Mouse (Mus musculus): Measurements from ENCODE around the gene Gm49388. TPM values are rescaled to one million over a fixed set of nuclear protein-coding genes. Genes with fewer than 3 reads are reported as not detected.

Gm49388 gene
- polyA plus RNA-seq, 1 experiment: 1.4 TPM

DNA sequence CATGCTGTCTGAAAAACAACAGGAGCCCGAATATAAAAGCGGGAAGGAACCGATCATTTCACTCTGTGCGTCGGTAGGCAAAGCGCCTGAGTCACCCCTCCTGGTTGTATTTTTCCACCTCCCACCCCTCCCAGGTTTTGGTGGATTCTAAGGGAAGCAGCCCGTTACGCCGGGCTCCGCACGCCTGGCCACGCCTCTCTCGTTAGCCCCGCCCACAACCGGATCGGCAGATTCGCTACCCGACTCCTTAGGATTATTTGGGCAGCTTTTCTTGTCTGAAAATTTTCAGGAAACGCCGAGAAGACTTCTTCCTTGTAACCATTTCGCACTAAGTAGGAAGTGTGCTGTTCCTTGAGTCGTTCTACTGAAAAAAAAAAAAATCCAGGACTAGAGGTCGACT, 9.0 kb upstream of the Gm49388 start, which contains the start of gene Setd1a:
Gene Setd1a, plus strand, starts transcription at position 245 of the 400 bp plus-strand sequence.
- TF ChIP-seq POLR2AphosphoS2 (IDR thresholded peaks at IDR 0.05; ENCODE audit: insufficient read length, low read depth) (peak; percentile 49), TCF12 (IDR thresholded peaks at IDR 0.05; ENCODE audit: insufficient read depth, poor library complexity, severe bottlenecking) (no peak), TCF3 (IDR thresholded peaks at IDR 0.05; ENCODE audit: insufficient read length, low read depth) (no peak), POLR2A (IDR thresholded peaks at IDR 0.05; ENCODE audit: insufficient read length, low read depth) (peak; percentile 52)
- peak within 1 kb of the TSS; percentile 79 for H3K4me2 ChIP-seq (ENCODE audit: low read depth)
- no peaks in the 10 kb centered on the region for H3K27me3 ChIP-seq (ENCODE audit: control insufficient read depth, insufficient read depth, insufficient read length)
- peak within 1 kb of the TSS; percentile 94 for H3ac ChIP-seq (ENCODE audit: control insufficient read depth, insufficient read length)
- peak within 1 kb of the TSS; percentile 91 for H3K4me3 ChIP-seq
- peaks cover 21% of the 10 kb centered on the region for H3K79me2 ChIP-seq (ENCODE audit: control insufficient read depth, insufficient read depth)
- H3K36me3 ChIP-seq (ENCODE audit: control insufficient read depth, insufficient read depth): peaks cover 17% of the 10 kb centered on the region

GRCm38 (mm10) chr7:127776878-127777473, 8.4 kb upstream of the Gm49388 start:
- Histone ChIP-seq H3K79me2 (ENCODE audit: control insufficient read depth, insufficient read depth) (peaks cover 21% of the 10 kb centered on the region), H3K27me3 (ENCODE audit: control insufficient read depth, insufficient read depth, insufficient read length) (no peaks in the 10 kb centered on the region), H3K4me3 (peak overlapping the region; percentile 91), H3ac (ENCODE audit: control insufficient read depth, insufficient read length) (peak overlapping the region; percentile 94), H3K4me2 (ENCODE audit: low read depth) (peak overlapping the region; percentile 79), H3K36me3 (ENCODE audit: control insufficient read depth, insufficient read depth) (peaks cover 22% of the 10 kb centered on the region)
- TF ChIP-seq MAX (IDR thresholded peaks at IDR 0.05; ENCODE audit: low read depth) (no peak), USF1 (IDR thresholded peaks at IDR 0.05; ENCODE audit: low read depth) (no peak), REST (IDR thresholded peaks at IDR 0.05; ENCODE audit: insufficient read depth, insufficient read length) (no peak), E2F4 (IDR thresholded peaks at IDR 0.05; ENCODE audit: insufficient read depth) (peak; percentile 33), MYOD1 (IDR thresholded peaks at IDR 0.05; ENCODE audit: control insufficient read depth in 1 of 3, insufficient read length in 2 of 3, low read depth in 2 of 3) (peak in 2 of 3 experiments; percentile 76 to 78), SRF (IDR thresholded peaks at IDR 0.05; ENCODE audit: control insufficient read depth, insufficient read length, low read depth) (no peak), MYOG (IDR thresholded peaks at IDR 0.05; ENCODE audit: control insufficient read depth in 1 of 3, insufficient read depth in 1 of 3, insufficient read length in 2 of 3, low read depth in 2 of 3) (peak in 2 of 3 experiments; percentile 81 to 89), POLR2AphosphoS2 (IDR thresholded peaks at IDR 0.05; ENCODE audit: insufficient read length, low read depth) (peak; percentile 90), POLR2A (IDR thresholded peaks at IDR 0.05; ENCODE audit: insufficient read length, low read depth) (peak; percentile 44), TCF3 (IDR thresholded peaks at IDR 0.05; ENCODE audit: insufficient read length, low read depth) (no peak), TCF12 (IDR thresholded peaks at IDR 0.05; ENCODE audit: insufficient read depth, poor library complexity, severe bottlenecking) (no peak), CEBPB (IDR thresholded peaks at IDR 0.05; ENCODE audit: insufficient read depth, poor library complexity, severe bottlenecking) (no peak)

GRCm38 (mm10) chr7:127777474-127778266, 7.7 kb upstream of the Gm49388 start:
- peak overlapping the region; percentile 91 for H3K4me3 ChIP-seq
- peak; percentile 26 for TF ChIP-seq POLR2A (IDR thresholded peaks at IDR 0.05; ENCODE audit: insufficient read length, low read depth)
- TF ChIP-seq REST (IDR thresholded peaks at IDR 0.05; ENCODE audit: insufficient read depth, insufficient read length): no peak
- H3K36me3 ChIP-seq (ENCODE audit: control insufficient read depth, insufficient read depth): peaks cover 28% of the 10 kb centered on the region
- H3K79me2 ChIP-seq (ENCODE audit: control insufficient read depth, insufficient read depth): peaks cover 26% of the 10 kb centered on the region
- H3K27me3 ChIP-seq (ENCODE audit: control insufficient read depth, insufficient read depth, insufficient read length): no peaks in the 10 kb centered on the region
- H3ac ChIP-seq (ENCODE audit: control insufficient read depth, insufficient read length): peak overlapping the region; percentile 94
- peak overlapping the region; percentile 95 for H3K4me2 ChIP-seq (ENCODE audit: low read depth)

DNA sequence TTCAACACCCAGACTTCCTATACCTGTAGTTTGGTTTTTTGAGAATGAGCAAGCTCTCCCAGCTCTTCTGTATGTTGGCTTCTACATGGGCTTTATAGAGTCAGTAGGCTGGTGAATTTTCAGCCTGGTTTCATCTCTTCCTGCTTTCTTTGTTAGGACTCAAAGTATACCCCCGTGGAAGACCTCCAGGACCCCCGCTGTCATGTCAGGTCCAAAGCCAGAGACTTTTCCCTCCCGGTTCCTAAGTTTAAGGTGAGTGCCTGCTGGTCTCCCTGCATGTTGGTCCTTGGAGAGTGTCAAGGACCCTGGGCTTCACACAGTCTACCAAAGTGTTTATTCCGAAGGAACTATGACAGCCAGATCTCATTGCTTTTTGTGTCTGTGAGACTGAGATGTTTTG, 7.1 kb upstream of the Gm49388 start:
- TF ChIP-seq POLR2A (IDR thresholded peaks at IDR 0.05; ENCODE audit: insufficient read length, low read depth) (no peak), CEBPB (IDR thresholded peaks at IDR 0.05; ENCODE audit: insufficient read depth, poor library complexity, severe bottlenecking) (no peak), MYOD1 (IDR thresholded peaks at IDR 0.05; ENCODE audit: control insufficient read depth in 1 of 3, insufficient read length in 2 of 3, low read depth in 2 of 3) (no peak), MYOG (IDR thresholded peaks at IDR 0.05; ENCODE audit: control insufficient read depth in 1 of 3, insufficient read depth in 1 of 3, insufficient read length in 2 of 3, low read depth in 2 of 3) (no peak), REST (IDR thresholded peaks at IDR 0.05; ENCODE audit: insufficient read depth, insufficient read length) (no peak), E2F4 (IDR thresholded peaks at IDR 0.05; ENCODE audit: insufficient read depth) (no peak), TCF3 (IDR thresholded peaks at IDR 0.05; ENCODE audit: insufficient read length, low read depth) (no peak), SRF (IDR thresholded peaks at IDR 0.05; ENCODE audit: control insufficient read depth, insufficient read length, low read depth) (no peak), MAX (IDR thresholded peaks at IDR 0.05; ENCODE audit: low read depth) (no peak), TCF12 (IDR thresholded peaks at IDR 0.05; ENCODE audit: insufficient read depth, poor library complexity, severe bottlenecking) (no peak), USF1 (IDR thresholded peaks at IDR 0.05; ENCODE audit: low read depth) (no peak), POLR2AphosphoS2 (IDR thresholded peaks at IDR 0.05; ENCODE audit: insufficient read length, low read depth) (no peak)
- Histone ChIP-seq H3ac (ENCODE audit: control insufficient read depth, insufficient read length) (peak overlapping the region; percentile 94), H3K4me2 (ENCODE audit: low read depth) (peak overlapping the region; percentile 95), H3K4me3 (peak overlapping the region; percentile 91), H3K27me3 (ENCODE audit: control insufficient read depth, insufficient read depth, insufficient read length) (no peaks in the 10 kb centered on the region), H3K36me3 (ENCODE audit: control insufficient read depth, insufficient read depth) (peaks cover 31% of the 10 kb centered on the region), H3K79me2 (ENCODE audit: control insufficient read depth, insufficient read depth) (peaks cover 26% of the 10 kb centered on the region)

Data from myocyte (in vitro differentiated cells).